Mouse (Mus musculus): ENCODE results near the gene Serpinb9b. TPM values are rescaled to one million over a fixed set of nuclear protein-coding genes. Genes with fewer than 3 reads are reported as not detected.
"Not testable (repeated sequence)": the region's sequence is repeated elsewhere in the genome, so short reads cannot be mapped to it uniquely, and the experiment has no call there.

Gene Serpinb9b
- polyA plus RNA-seq, 1 experiment from 2014 or later, result 0.36 TPM

- H3K36me3 ChIP-seq (replicated peaks), result no peaks in the 10 kb centered on the region
- H3K27me3 ChIP-seq (replicated peaks), result no peaks in the 10 kb centered on the region
- no peak overlapping the region for H3K4me3 ChIP-seq
- H3K9me3 ChIP-seq, result no peaks in the 10 kb centered on the region
- no peak overlapping the region for H3K27ac ChIP-seq
- H3K4me2 ChIP-seq, result no peak overlapping the region
- no peak overlapping the region for H3K9ac ChIP-seq
- no peak for ATAC-seq (replicated peaks)
- peaks cover 6% of the 10 kb centered on the region; the same call in 1 of the 2 replicates for H3K4me1 ChIP-seq
- 81% methylated on average over 3 of the region's 3 CpGs for WGBS
Measured at GRCm38 (mm10) chr13:33006555-33006954, 20.7 kb upstream of the Serpinb9b start.

GRCm38 (mm10) chr13:33012395-33012794 is 14.8 kb upstream of the Serpinb9b start:
- Histone ChIP-seq H3K4me2 (no peak overlapping the region), H3K36me3 (replicated peaks) (no peaks in the 10 kb centered on the region), H3K9ac (no peak overlapping the region), H3K4me1 (no peaks in the 10 kb centered on the region), H3K27me3 (replicated peaks) (no peaks in the 10 kb centered on the region), H3K4me3 (no peak overlapping the region), H3K27ac (no peak overlapping the region), H3K9me3 (no peaks in the 10 kb centered on the region)
- 74% methylated on average over 1 of the region's 1 CpGs for WGBS
- no peak for ATAC-seq (replicated peaks)

GRCm38 (mm10) chr13:33013271-33013670 is 13.9 kb upstream of the Serpinb9b start:
- Histone ChIP-seq H3K36me3 (replicated peaks) (no peaks in the 10 kb centered on the region), H3K27me3 (replicated peaks) (no peaks in the 10 kb centered on the region), H3K4me1 (no peaks in the 10 kb centered on the region), H3K4me3 (no peak overlapping the region), H3K4me2 (no peak overlapping the region), H3K9ac (no peak overlapping the region), H3K27ac (no peak overlapping the region), H3K9me3 (no peaks in the 10 kb centered on the region)
- no peak for ATAC-seq (replicated peaks)
- WGBS, result 80% methylated on average over 2 of the region's 2 CpGs

GRCm38 (mm10) chr13:33022371-33022770 is 4.8 kb upstream of the Serpinb9b start:
- H3K9ac ChIP-seq, result no peak overlapping the region
- no peaks in the 10 kb centered on the region for H3K36me3 ChIP-seq (replicated peaks)
- H3K4me2 ChIP-seq, result no peak overlapping the region
- H3K4me3 ChIP-seq, result no peak overlapping the region
- no peaks in the 10 kb centered on the region; the same call in 1 of the 2 replicates for H3K9me3 ChIP-seq
- 87% methylated on average over 1 of the region's 1 CpGs for WGBS
- H3K4me1 ChIP-seq, result no peaks in the 10 kb centered on the region
- H3K27me3 ChIP-seq (replicated peaks), result no peaks in the 10 kb centered on the region
- no peak for ATAC-seq (replicated peaks)
- H3K27ac ChIP-seq, result no peak overlapping the region

GRCm38 (mm10) chr13:33026427-33027057 is 674 bp upstream of the Serpinb9b start:
- WGBS, result 88% methylated on average over 1 of the region's 1 CpGs

GRCm38 (mm10) chr13:33028146-33028545 is 930 bp downstream of the Serpinb9b start:
- Histone ChIP-seq H3K9ac (no peak overlapping the region), H3K27me3 (replicated peaks) (no peaks in the 10 kb centered on the region), H3K4me3 (no peak overlapping the region), H3K4me2 (no peak overlapping the region), H3K27ac (no peak overlapping the region), H3K4me1 (no peaks in the 10 kb centered on the region), H3K36me3 (replicated peaks) (no peaks in the 10 kb centered on the region), H3K9me3 (no peaks in the 10 kb centered on the region)
- 60% methylated on average over 2 of the region's 2 CpGs for WGBS
- ATAC-seq (replicated peaks), result no peak

More at GRCm38 (mm10) chr13:33026427-33027057, 674 bp upstream of the Serpinb9b start:
- Histone ChIP-seq H3K9ac (no peak overlapping the region), H3K4me3 (no peak overlapping the region), H3K4me2 (no peak overlapping the region), H3K27me3 (replicated peaks) (no peaks in the 10 kb centered on the region), H3K36me3 (replicated peaks) (no peaks in the 10 kb centered on the region), H3K27ac (no peak overlapping the region), H3K4me1 (no peaks in the 10 kb centered on the region), H3K9me3 (no peaks in the 10 kb centered on the region)
- no peak for ATAC-seq (replicated peaks)

GRCm38 (mm10) chr13:33028550-33028949 is 1.3 kb downstream of the Serpinb9b start:
- no peak overlapping the region for H3K27ac ChIP-seq
- no peak overlapping the region for H3K4me3 ChIP-seq
- H3K27me3 ChIP-seq (replicated peaks), result no peaks in the 10 kb centered on the region
- no peaks in the 10 kb centered on the region for H3K4me1 ChIP-seq
- no peaks in the 10 kb centered on the region for H3K36me3 ChIP-seq (replicated peaks)
- H3K4me2 ChIP-seq, result no peak overlapping the region
- WGBS, result 86% methylated on average over 2 of the region's 2 CpGs
- no peak overlapping the region for H3K9ac ChIP-seq
- no peaks in the 10 kb centered on the region for H3K9me3 ChIP-seq
- ATAC-seq (replicated peaks), result no peak

GRCm38 (mm10) chr13:33029478-33029877 is 2.3 kb downstream of the Serpinb9b start:
- H3K4me1 ChIP-seq; H3K4me2 ChIP-seq; H3K27ac ChIP-seq; H3K9ac ChIP-seq; H3K4me3 ChIP-seq; ATAC-seq (replicated peaks); H3K9me3 ChIP-seq; H3K27me3 ChIP-seq (replicated peaks); H3K36me3 ChIP-seq (replicated peaks): not testable (repeated sequence)
- WGBS, result 96% methylated on average over 2 of the region's 2 CpGs

GRCm38 (mm10) chr13:33030281-33030680 is 3.1 kb downstream of the Serpinb9b start:
- no peak overlapping the region for H3K27ac ChIP-seq
- H3K36me3 ChIP-seq (replicated peaks), result no peaks in the 10 kb centered on the region
- no peak overlapping the region for H3K4me2 ChIP-seq
- ATAC-seq (replicated peaks), result no peak
- H3K9me3 ChIP-seq, result no peaks in the 10 kb centered on the region
- no peak overlapping the region for H3K4me3 ChIP-seq
- no peaks in the 10 kb centered on the region for H3K4me1 ChIP-seq
- no peak overlapping the region for H3K9ac ChIP-seq
- WGBS, result 85% methylated on average over 2 of the region's 3 CpGs
- no peaks in the 10 kb centered on the region for H3K27me3 ChIP-seq (replicated peaks)

GRCm38 (mm10) chr13:33035506-33035905 is 8.3 kb downstream of the Serpinb9b start:
- Histone ChIP-seq H3K9me3 (no peaks in the 10 kb centered on the region), H3K27me3 (replicated peaks) (no peaks in the 10 kb centered on the region), H3K4me1 (no peaks in the 10 kb centered on the region), H3K4me3 (no peak overlapping the region), H3K36me3 (replicated peaks) (no peaks in the 10 kb centered on the region), H3K27ac (no peak overlapping the region), H3K9ac (no peak overlapping the region), H3K4me2 (no peak overlapping the region)
- WGBS, result 87% methylated on average over 1 of the region's 1 CpGs
- no peak for ATAC-seq (replicated peaks)

- no peak overlapping the region for H3K27ac ChIP-seq
- no peaks in the 10 kb centered on the region for H3K9me3 ChIP-seq
- WGBS, result 96% methylated on average over 3 of the region's 3 CpGs
- H3K9ac ChIP-seq, result no peak overlapping the region
- no peaks in the 10 kb centered on the region for H3K4me1 ChIP-seq
- no peaks in the 10 kb centered on the region for H3K27me3 ChIP-seq (replicated peaks)
- ATAC-seq (replicated peaks), result no peak
- H3K4me3 ChIP-seq, result no peak overlapping the region
- H3K36me3 ChIP-seq (replicated peaks), result no peaks in the 10 kb centered on the region
- H3K4me2 ChIP-seq, result no peak overlapping the region
Measured at GRCm38 (mm10) chr13:33043542-33043941, 16.3 kb downstream of the Serpinb9b start.

- no peaks in the 10 kb centered on the region for H3K9me3 ChIP-seq
- 88% methylated on average over 2 of the region's 2 CpGs for WGBS
- H3K27me3 ChIP-seq (replicated peaks), result no peaks in the 10 kb centered on the region
- H3K9ac ChIP-seq, result no peak overlapping the region
- no peak overlapping the region for H3K27ac ChIP-seq
- H3K4me1 ChIP-seq, result no peaks in the 10 kb centered on the region
- no peak overlapping the region for H3K4me3 ChIP-seq
- no peak overlapping the region for H3K4me2 ChIP-seq
- no peaks in the 10 kb centered on the region for H3K36me3 ChIP-seq (replicated peaks)
- ATAC-seq (replicated peaks), result no peak
Measured at GRCm38 (mm10) chr13:33047234-33047633, 20.0 kb downstream of the Serpinb9b start.

GRCm38 (mm10) chr13:33048187-33048586 is 21.0 kb downstream of the Serpinb9b start:
- WGBS, result 77% methylated on average over 4 of the region's 4 CpGs
- no peaks in the 10 kb centered on the region for H3K4me1 ChIP-seq
- H3K27me3 ChIP-seq (replicated peaks), result no peaks in the 10 kb centered on the region
- H3K4me2 ChIP-seq, result no peak overlapping the region
- H3K9me3 ChIP-seq, result no peaks in the 10 kb centered on the region
- no peak overlapping the region for H3K9ac ChIP-seq
- H3K36me3 ChIP-seq (replicated peaks), result no peaks in the 10 kb centered on the region
- no peak for ATAC-seq (replicated peaks)
- H3K4me3 ChIP-seq, result no peak overlapping the region
- H3K27ac ChIP-seq, result no peak overlapping the region

Measured in midbrain, embryonic 15.5 days (tissue).